Mouse (Mus musculus): ENCODE measurements around the gene Krt9. TPM values are rescaled to one million over a fixed set of nuclear protein-coding genes. Genes with fewer than 3 reads are reported as not detected.

Krt9 gene
- polyA plus RNA-seq, 1 experiment from 2014 or later = 0.09 TPM

DNA sequence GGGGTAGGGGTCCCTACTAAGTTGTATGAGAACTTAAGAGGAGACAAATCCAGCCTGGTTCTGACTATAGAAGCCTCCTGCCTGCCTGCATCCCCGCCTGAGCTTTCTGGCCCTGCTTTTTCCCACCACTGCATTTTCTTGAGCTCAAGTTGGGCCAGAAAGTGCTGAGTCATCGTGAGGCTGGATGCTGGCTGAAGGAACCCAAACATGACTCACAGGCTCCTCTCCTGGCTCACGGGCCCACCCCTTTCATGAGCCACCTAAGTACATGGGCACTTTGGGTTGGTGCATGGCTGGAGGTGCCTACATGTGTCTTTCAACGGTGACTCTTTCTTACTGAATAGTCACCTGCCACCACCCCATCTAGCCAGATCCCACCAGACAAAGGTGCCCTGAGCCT is 5.6 kb upstream of the Krt9 start:
- Histone ChIP-seq H3K36me3 (ENCODE audit: control insufficient read depth, insufficient read depth, low read length) (no peaks in the 10 kb centered on the region), H3K4me1 (ENCODE audit: control insufficient read depth, insufficient read depth, low read length) (no peaks in the 10 kb centered on the region), H3K9ac (ENCODE audit: low read length) (no peak overlapping the region), H3K9me3 (ENCODE audit: control insufficient read depth, low read length) (no peaks in the 10 kb centered on the region), H3K27me3 (ENCODE audit: control insufficient read depth, insufficient read depth, low read length) (no peaks in the 10 kb centered on the region), H3K27ac (replicated peaks; ENCODE audit: low read depth, low read length) (no peak overlapping the region), H3K4me2 (ENCODE audit: low read depth, severe bottlenecking) (no peak overlapping the region), H3K4me3 (ENCODE audit: low read depth, low read length) (no peak overlapping the region)
- DNase-seq (ENCODE audit: low spot score) (no peak), ATAC-seq (ENCODE audit: insufficient number of reproducible peaks, low FRiP score, low TSS enrichment, low read depth) (no peak)
- 74% methylated on average over 4 of the region's 4 CpGs for whole genome bisulfite sequencing

DNA sequence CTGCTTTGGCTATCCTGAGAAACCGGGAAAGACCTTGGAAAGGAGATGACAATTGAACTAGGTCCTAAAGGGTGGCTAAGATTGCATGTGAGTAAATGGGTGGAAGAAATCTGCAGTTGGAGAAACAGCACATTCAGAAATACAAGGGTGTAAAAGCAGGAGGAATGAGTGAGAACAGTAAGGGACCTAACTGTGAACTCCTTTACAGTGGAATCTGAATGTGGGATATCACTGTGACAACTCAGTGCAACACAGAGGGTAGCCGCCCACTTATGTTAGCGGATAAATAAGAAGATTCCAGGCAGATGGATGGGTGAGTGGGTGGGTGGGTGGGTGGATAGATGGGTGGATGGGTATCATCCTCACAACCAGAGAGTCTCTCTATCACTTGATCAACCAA is 1.2 kb downstream of the Krt9 start:
- H3K27ac ChIP-seq (replicated peaks; ENCODE audit: low read depth, low read length) = no peak overlapping the region
- no peak overlapping the region for H3K4me2 ChIP-seq (ENCODE audit: low read depth, severe bottlenecking)
- H3K9ac ChIP-seq (ENCODE audit: low read length) = no peak overlapping the region
- no peaks in the 10 kb centered on the region for H3K36me3 ChIP-seq (ENCODE audit: control insufficient read depth, insufficient read depth, low read length)
- H3K27me3 ChIP-seq (ENCODE audit: control insufficient read depth, insufficient read depth, low read length) = no peaks in the 10 kb centered on the region
- DNase-seq (ENCODE audit: low spot score) (no peak), ATAC-seq (ENCODE audit: insufficient number of reproducible peaks, low FRiP score, low TSS enrichment, low read depth) (no peak)
- no peaks in the 10 kb centered on the region for H3K9me3 ChIP-seq (ENCODE audit: control insufficient read depth, low read length)
- no peak overlapping the region for H3K4me3 ChIP-seq (ENCODE audit: low read depth, low read length)
- 97% methylated on average over 3 of the region's 3 CpGs for WGBS
- H3K4me1 ChIP-seq (ENCODE audit: control insufficient read depth, insufficient read depth, low read length) = no peaks in the 10 kb centered on the region

DNA sequence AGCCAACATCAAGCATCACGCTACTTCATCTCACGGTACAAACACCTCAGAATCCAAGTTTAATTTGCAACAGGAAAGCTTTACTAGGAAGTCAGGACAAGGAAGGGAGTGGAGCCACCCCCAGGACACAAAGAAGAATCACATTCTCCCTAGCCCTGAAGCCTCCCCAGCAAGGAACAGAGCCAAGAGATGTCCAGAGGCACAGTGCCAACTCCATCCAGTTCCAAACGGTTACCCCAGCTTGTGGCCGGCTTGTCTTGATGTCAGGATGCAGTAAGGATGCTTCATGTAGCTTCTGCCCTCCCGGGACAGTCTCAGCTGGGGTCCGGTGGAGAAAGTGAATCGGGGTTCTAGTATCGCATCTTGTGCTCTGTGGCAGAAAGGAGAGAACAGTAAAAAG is 6.3 kb downstream of the Krt9 start:
- no peak overlapping the region for H3K4me3 ChIP-seq (ENCODE audit: low read depth, low read length)
- no peak overlapping the region for H3K27ac ChIP-seq (replicated peaks; ENCODE audit: low read depth, low read length)
- H3K4me2 ChIP-seq (ENCODE audit: low read depth, severe bottlenecking) = no peak overlapping the region
- H3K36me3 ChIP-seq (ENCODE audit: control insufficient read depth, insufficient read depth, low read length) = no peaks in the 10 kb centered on the region
- H3K27me3 ChIP-seq (ENCODE audit: control insufficient read depth, insufficient read depth, low read length) = no peaks in the 10 kb centered on the region
- 89% methylated on average over 8 of the region's 8 CpGs for WGBS
- no peak for ATAC-seq (ENCODE audit: insufficient number of reproducible peaks, low FRiP score, low TSS enrichment, low read depth)
- no peak overlapping the region for H3K9ac ChIP-seq (ENCODE audit: low read length)
- DNase-seq (ENCODE audit: low spot score) = no peak
- H3K4me1 ChIP-seq (ENCODE audit: control insufficient read depth, insufficient read depth, low read length) = no peaks in the 10 kb centered on the region
- H3K9me3 ChIP-seq (ENCODE audit: control insufficient read depth, low read length) = no peaks in the 10 kb centered on the region

DNA sequence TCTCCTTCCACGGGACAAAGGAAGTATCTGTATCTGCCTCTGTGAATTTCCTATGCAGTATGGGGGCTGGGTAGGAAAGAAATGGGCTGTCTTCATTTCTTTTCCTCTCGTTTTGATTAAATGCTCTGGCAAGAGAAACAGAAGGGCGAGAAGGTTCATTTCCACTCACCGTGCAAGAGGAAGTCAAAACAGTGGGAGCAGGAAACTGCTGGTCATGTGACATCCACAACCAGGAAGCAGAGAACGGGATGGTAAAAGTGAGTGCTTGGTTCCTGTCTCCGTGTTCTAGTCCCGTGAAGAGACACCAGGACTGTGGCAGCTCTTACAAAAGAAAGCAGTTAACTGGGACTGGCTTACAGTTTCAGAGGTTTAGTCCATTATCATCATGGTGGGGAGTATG is 11.3 kb downstream of the Krt9 start:
- H3K4me2 ChIP-seq (ENCODE audit: low read depth, severe bottlenecking) = no peak overlapping the region
- no peak overlapping the region for H3K9ac ChIP-seq (ENCODE audit: low read length)
- ATAC-seq (ENCODE audit: insufficient number of reproducible peaks, low FRiP score, low TSS enrichment, low read depth) (no peak), DNase-seq (ENCODE audit: low spot score) (no peak)
- H3K27me3 ChIP-seq (ENCODE audit: control insufficient read depth, insufficient read depth, low read length) = no peaks in the 10 kb centered on the region
- no peak overlapping the region for H3K27ac ChIP-seq (replicated peaks; ENCODE audit: low read depth, low read length)
- H3K36me3 ChIP-seq (ENCODE audit: control insufficient read depth, insufficient read depth, low read length) = no peaks in the 10 kb centered on the region
- no peaks in the 10 kb centered on the region for H3K9me3 ChIP-seq (ENCODE audit: control insufficient read depth, low read length)
- no peaks in the 10 kb centered on the region for H3K4me1 ChIP-seq (ENCODE audit: control insufficient read depth, insufficient read depth, low read length)
- no peak overlapping the region for H3K4me3 ChIP-seq (ENCODE audit: low read depth, low read length)
- 84% methylated on average over 7 of the region's 7 CpGs for WGBS

DNA sequence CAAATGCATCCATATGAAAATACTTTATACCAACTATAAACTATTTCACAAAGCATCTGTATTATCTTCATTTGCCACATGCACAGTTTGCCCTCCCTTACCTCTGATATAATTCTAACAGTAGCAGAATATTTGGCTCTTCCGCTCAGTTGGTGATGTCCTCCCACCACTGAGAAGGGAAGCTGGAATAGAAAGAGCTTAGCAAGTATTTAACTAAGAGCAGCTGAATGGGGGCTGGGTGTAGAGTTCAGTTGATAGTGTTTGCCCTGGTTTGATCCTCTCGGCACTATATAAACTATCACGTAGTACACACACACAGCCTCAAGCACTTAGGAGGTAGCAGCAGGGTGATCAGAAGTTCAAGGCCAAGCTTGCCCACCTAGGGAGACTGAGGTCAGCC is 13.8 kb downstream of the Krt9 start:
- ATAC-seq (ENCODE audit: insufficient number of reproducible peaks, low FRiP score, low TSS enrichment, low read depth) (no peak), DNase-seq (ENCODE audit: low spot score) (no peak)
- H3K9ac ChIP-seq (ENCODE audit: low read length) = no peak overlapping the region
- H3K27ac ChIP-seq (replicated peaks; ENCODE audit: low read depth, low read length) = no peak overlapping the region
- no peaks in the 10 kb centered on the region for H3K27me3 ChIP-seq (ENCODE audit: control insufficient read depth, insufficient read depth, low read length)
- WGBS = 83% methylated on average over 3 of the region's 3 CpGs
- H3K36me3 ChIP-seq (ENCODE audit: control insufficient read depth, insufficient read depth, low read length) = no peaks in the 10 kb centered on the region
- no peak overlapping the region for H3K4me3 ChIP-seq (ENCODE audit: low read depth, low read length)
- H3K4me2 ChIP-seq (ENCODE audit: low read depth, severe bottlenecking) = no peak overlapping the region
- H3K4me1 ChIP-seq (ENCODE audit: control insufficient read depth, insufficient read depth, low read length) = no peaks in the 10 kb centered on the region
- H3K9me3 ChIP-seq (ENCODE audit: control insufficient read depth, low read length) = no peaks in the 10 kb centered on the region

DNA sequence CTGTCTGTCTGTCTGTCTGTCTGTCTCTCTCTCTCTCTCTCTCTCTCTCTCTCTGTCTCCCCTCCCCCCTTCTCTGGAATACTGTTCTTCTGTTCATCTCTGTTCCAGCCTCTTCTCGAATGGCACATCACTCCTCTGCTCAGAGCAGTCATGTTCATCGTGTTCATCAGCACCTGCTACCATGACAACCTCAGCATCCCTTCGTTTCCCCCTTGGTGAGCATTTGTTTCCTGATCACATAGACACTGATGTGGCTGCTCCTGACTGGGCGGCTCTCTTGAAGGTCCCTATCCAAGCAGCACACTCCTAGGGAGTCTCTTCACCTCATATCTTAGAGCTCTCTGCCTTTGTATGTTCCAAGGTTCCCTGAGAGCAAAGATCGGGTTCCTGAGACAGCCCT is 14.7 kb downstream of the Krt9 start:
- DNase-seq (ENCODE audit: low spot score) (no peak), ATAC-seq (ENCODE audit: insufficient number of reproducible peaks, low FRiP score, low TSS enrichment, low read depth) (no peak)
- H3K9me3 ChIP-seq (ENCODE audit: control insufficient read depth, low read length) = no peaks in the 10 kb centered on the region
- H3K4me3 ChIP-seq (ENCODE audit: low read depth, low read length) = no peak overlapping the region
- H3K27ac ChIP-seq (replicated peaks; ENCODE audit: low read depth, low read length) = no peak overlapping the region
- 78% methylated on average over 5 of the region's 5 CpGs for WGBS
- no peaks in the 10 kb centered on the region for H3K4me1 ChIP-seq (ENCODE audit: control insufficient read depth, insufficient read depth, low read length)
- H3K4me2 ChIP-seq (ENCODE audit: low read depth, severe bottlenecking) = no peak overlapping the region
- no peaks in the 10 kb centered on the region for H3K36me3 ChIP-seq (ENCODE audit: control insufficient read depth, insufficient read depth, low read length)
- H3K27me3 ChIP-seq (ENCODE audit: control insufficient read depth, insufficient read depth, low read length) = no peaks in the 10 kb centered on the region
- H3K9ac ChIP-seq (ENCODE audit: low read length) = no peak overlapping the region

DNA sequence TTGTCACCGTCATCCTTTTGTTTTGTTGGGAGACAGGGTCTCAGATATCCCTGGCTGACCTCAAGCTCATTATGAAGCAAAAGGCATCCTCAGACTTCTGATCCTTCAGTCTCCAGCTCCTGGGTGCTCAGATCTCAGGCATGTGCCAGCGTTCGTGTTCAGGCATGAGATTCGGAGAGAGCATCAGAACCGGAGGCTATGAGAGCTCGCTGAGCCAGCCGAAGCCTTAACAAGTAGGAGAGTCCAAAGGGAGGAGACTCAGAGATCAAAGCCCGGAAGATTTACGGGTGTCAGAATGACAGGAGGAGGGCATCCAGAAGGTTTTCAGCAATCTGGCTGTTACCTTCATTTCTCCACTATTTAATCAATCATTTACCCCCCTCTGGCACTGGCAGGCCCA is 16.3 kb downstream of the Krt9 start:
- Histone ChIP-seq H3K27ac (replicated peaks; ENCODE audit: low read depth, low read length) (no peak overlapping the region), H3K4me1 (ENCODE audit: control insufficient read depth, insufficient read depth, low read length) (no peaks in the 10 kb centered on the region), H3K36me3 (ENCODE audit: control insufficient read depth, insufficient read depth, low read length) (no peaks in the 10 kb centered on the region), H3K9ac (ENCODE audit: low read length) (no peak overlapping the region), H3K4me2 (ENCODE audit: low read depth, severe bottlenecking) (no peak overlapping the region), H3K9me3 (ENCODE audit: control insufficient read depth, low read length) (no peaks in the 10 kb centered on the region), H3K27me3 (ENCODE audit: control insufficient read depth, insufficient read depth, low read length) (no peaks in the 10 kb centered on the region), H3K4me3 (ENCODE audit: low read depth, low read length) (no peak overlapping the region)
- no peak for ATAC-seq (ENCODE audit: insufficient number of reproducible peaks, low FRiP score, low TSS enrichment, low read depth)
- 42% methylated on average over 9 of the region's 9 CpGs for WGBS
- no peak for DNase-seq (ENCODE audit: low spot score)

DNA sequence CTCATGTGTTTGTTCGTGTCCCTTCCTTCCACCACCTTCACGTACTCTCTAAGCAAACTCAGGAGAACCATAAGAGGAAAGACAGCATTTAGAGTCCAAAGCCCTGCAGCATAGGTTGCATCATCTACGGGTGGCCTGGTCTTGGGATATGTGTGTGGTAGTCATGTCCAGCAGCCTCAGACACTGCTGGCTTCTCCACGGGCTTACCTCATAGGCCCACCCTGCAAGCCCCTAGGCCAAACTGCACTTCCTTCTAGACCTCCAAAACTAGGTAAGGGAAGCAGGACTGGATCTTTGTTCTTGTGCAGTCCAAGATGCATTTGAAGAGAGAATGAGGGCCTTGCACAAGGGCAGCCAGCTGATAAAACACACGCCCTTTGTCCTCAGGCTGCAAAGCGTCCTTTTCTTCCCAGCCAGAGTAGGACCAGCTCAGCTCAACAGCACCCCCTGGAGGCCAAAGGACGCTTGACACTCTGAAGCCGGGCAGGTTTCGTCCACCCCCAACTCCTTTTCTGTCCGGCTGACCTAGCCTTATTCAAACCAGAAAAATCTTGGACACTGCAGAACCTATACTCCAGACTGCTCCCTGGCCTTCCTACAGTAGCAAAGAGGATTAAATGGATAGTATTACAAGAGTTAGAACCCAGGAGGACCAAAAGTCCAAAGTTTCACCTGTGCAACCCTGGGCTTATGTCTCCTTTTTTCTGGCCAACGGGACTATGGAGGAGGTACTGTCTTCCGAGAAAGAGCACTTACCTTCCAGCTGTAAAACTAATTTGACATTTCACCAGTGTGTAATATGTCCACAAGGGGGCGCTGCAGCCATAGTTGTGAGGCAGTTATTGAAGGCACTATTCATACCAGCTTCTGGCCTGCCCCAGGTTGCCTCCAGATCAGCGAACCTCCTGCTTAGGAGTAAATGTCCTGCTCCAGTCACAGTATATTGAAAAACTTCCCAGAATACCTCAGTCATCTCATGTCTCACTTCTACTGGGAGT is 24.0 kb downstream of the Krt9 start:
- DNase-seq (ENCODE audit: low spot score) (peak; percentile 90), ATAC-seq (ENCODE audit: insufficient number of reproducible peaks, low FRiP score, low TSS enrichment, low read depth) (0 out of 2 replicates have a peak, but pooled peaks have one; percentile 9)
- Histone ChIP-seq H3K4me2 (ENCODE audit: low read depth, severe bottlenecking) (no peak overlapping the region), H3K4me3 (ENCODE audit: low read depth, low read length) (no peak overlapping the region), H3K27me3 (ENCODE audit: control insufficient read depth, insufficient read depth, low read length) (no peaks in the 10 kb centered on the region), H3K9me3 (ENCODE audit: control insufficient read depth, low read length) (no peaks in the 10 kb centered on the region), H3K36me3 (ENCODE audit: control insufficient read depth, insufficient read depth, low read length) (no peaks in the 10 kb centered on the region), H3K27ac (replicated peaks; ENCODE audit: low read depth, low read length) (no peak overlapping the region), H3K9ac (ENCODE audit: low read length) (no peak overlapping the region), H3K4me1 (ENCODE audit: control insufficient read depth, insufficient read depth, low read length) (no peaks in the 10 kb centered on the region)
- WGBS = 35% methylated on average over 14 of the region's 14 CpGs

All from limb, embryonic 11.5 days (tissue).